Mouse (Mus musculus) gastrocnemius, postnatal 10 days (tissue): ENCODE measurements at regions not wholly inside any gene's neighbourhood (a gene's known extent, or its start where the extent isn't known, plus 50 kb on each side); places are given as distances from the start of the nearest gene placed in this dataset.

ENCODE experiments used
- DNase-seq: peaks from one replicate; pipeline ENCODE4 v3.0.0; 2021; ENCODE audit warnings: mixed read lengths

GRCm38 (mm10) chr1:76083273-76084036 lies 537.4 kb downstream of the Slc4a3 start:
- no peak for DNase-seq

- DNase-seq = no peak
These were observed 545.0 kb downstream of the Slc4a3 start for GRCm38 (mm10) chr1:76091031-76091430.

GRCm38 (mm10) chr1:76113281-76113680 lies 567.2 kb downstream of the Slc4a3 start:
- DNase-seq = peak; percentile 23

GRCm38 (mm10) chr1:76120840-76121239 lies 574.8 kb downstream of the Slc4a3 start:
- DNase-seq = no peak

GRCm38 (mm10) chr1:76130353-76130752 lies 584.3 kb downstream of the Slc4a3 start:
- DNase-seq = no peak

- DNase-seq = no peak
These were observed 590.7 kb downstream of the Slc4a3 start for GRCm38 (mm10) chr1:76136810-76137209.

- no peak for DNase-seq
These were observed 591.6 kb downstream of the Slc4a3 start for GRCm38 (mm10) chr1:76137701-76138100.

GRCm38 (mm10) chr1:76143516-76143915 lies 597.5 kb downstream of the Slc4a3 start:
- no peak for DNase-seq

GRCm38 (mm10) chr1:76148963-76149362 lies 602.9 kb downstream of the Slc4a3 start:
- DNase-seq = no peak

- DNase-seq = no peak
These were observed 610.2 kb downstream of the Slc4a3 start for GRCm38 (mm10) chr1:76156291-76156690.

GRCm38 (mm10) chr1:76167486-76167885 lies 621.4 kb downstream of the Slc4a3 start:
- DNase-seq = no peak

GRCm38 (mm10) chr1:76181181-76181580 lies 635.1 kb downstream of the Slc4a3 start:
- no peak for DNase-seq

GRCm38 (mm10) chr1:76194844-76195243 lies 648.8 kb downstream of the Slc4a3 start:
- peak; percentile 18 for DNase-seq

GRCm38 (mm10) chr1:76197651-76198050 lies 651.6 kb downstream of the Slc4a3 start:
- no peak for DNase-seq

GRCm38 (mm10) chr1:76200906-76201305 lies 654.8 kb downstream of the Slc4a3 start:
- no peak for DNase-seq

- no peak for DNase-seq
These were observed 666.4 kb downstream of the Slc4a3 start for GRCm38 (mm10) chr1:76212486-76212885.

GRCm38 (mm10) chr1:76244721-76245120 lies 698.7 kb downstream of the Slc4a3 start:
- no peak for DNase-seq

GRCm38 (mm10) chr1:76246181-76246796 lies 700.2 kb downstream of the Slc4a3 start:
- DNase-seq = no peak

- DNase-seq = no peak
These were observed 701.1 kb downstream of the Slc4a3 start for GRCm38 (mm10) chr1:76247126-76247525.

GRCm38 (mm10) chr1:76258217-76258616 lies 712.2 kb downstream of the Slc4a3 start:
- no peak for DNase-seq

- peak; percentile 21 for DNase-seq
These were observed 730.1 kb downstream of the Slc4a3 start for GRCm38 (mm10) chr1:76276148-76276547.

GRCm38 (mm10) chr1:76276624-76277023 lies 730.6 kb downstream of the Slc4a3 start:
- no peak for DNase-seq

- DNase-seq = peak; percentile 47
These were observed 737.3 kb downstream of the Slc4a3 start for GRCm38 (mm10) chr1:76283322-76283721.
